Mouse (Mus musculus) megakaryocyte, embryonic 14.5 days (primary cell): ENCODE results near the gene Cerk. TPM values are rescaled to one million over a fixed set of nuclear protein-coding genes. Genes with fewer than 3 reads are reported as not detected.
"Not testable (repeated sequence)": the region's sequence is repeated elsewhere in the genome, so short reads cannot be mapped to it uniquely, and the experiment has no call there.

Source experiments
- H3K27me3 ChIP-seq: replicated peaks from 2 replicates; pipeline ENCODE3; 2012; ENCODE audit warnings: inconsistent platforms
- H3K36me3 ChIP-seq: replicated peaks from 2 replicates; pipeline ENCODE3; 2012; ENCODE audit warnings: low read length, inconsistent platforms, mixed read lengths
- H3K4me1 ChIP-seq: 2 replicates; pipeline ENCODE4 v1.6.1; 2012; ENCODE audit warnings: inconsistent platforms
- H3K4me3 ChIP-seq: replicated peaks from 2 replicates; pipeline ENCODE3; 2012; ENCODE audit warnings: moderate library complexity, mild to moderate bottlenecking, inconsistent platforms
- H3K9me3 ChIP-seq: 2 replicates; pipeline ENCODE4 v1.6.1; 2012; ENCODE audit warnings: inconsistent platforms
- FLI1 ChIP-seq: IDR thresholded peaks from 2 replicates; pipeline ENCODE4 v1.6.1; 2012; ENCODE audit warnings: low read length, inconsistent platforms, mixed read lengths
- GATA1 ChIP-seq: IDR thresholded peaks from 3 replicates; pipeline ENCODE4 v1.6.1; 2012; ENCODE audit warnings: mixed read lengths, low read length, inconsistent platforms, borderline replicate concordance
- polyA plus RNA-seq: library from polyadenylated mRNA; stranded (reverse); fragments of >175 nt; gene quantifications from 2 replicates; pipeline ENCODE4 v1.2.3, GENCODE M21; 2012; ENCODE audit warnings: low replicate concordance; ENCODE audit not compliant: insufficient read depth

Gene Cerk
- polyA plus RNA-seq, 1 experiment = 70.1 TPM

- no peak for TF ChIP-seq GATA1
- TF ChIP-seq FLI1 = peak; percentile 50; the same call in 1 of the 2 replicates
- Histone ChIP-seq H3K27me3 (no peaks in the 10 kb centered on the region), H3K36me3 (peaks cover 69% of the 10 kb centered on the region), H3K4me1 (peaks cover 82% of the 10 kb centered on the region), H3K4me3 (peak overlapping the region; percentile 87), H3K9me3 (no peaks in the 10 kb centered on the region)
These were observed 4.0 kb downstream of the Cerk start for GRCm38 (mm10) chr15:86181941-86182439.

GRCm38 (mm10) chr15:86181321-86181720, 4.6 kb downstream of the Cerk start:
- peaks cover 82% of the 10 kb centered on the region for H3K4me1 ChIP-seq

DNA sequence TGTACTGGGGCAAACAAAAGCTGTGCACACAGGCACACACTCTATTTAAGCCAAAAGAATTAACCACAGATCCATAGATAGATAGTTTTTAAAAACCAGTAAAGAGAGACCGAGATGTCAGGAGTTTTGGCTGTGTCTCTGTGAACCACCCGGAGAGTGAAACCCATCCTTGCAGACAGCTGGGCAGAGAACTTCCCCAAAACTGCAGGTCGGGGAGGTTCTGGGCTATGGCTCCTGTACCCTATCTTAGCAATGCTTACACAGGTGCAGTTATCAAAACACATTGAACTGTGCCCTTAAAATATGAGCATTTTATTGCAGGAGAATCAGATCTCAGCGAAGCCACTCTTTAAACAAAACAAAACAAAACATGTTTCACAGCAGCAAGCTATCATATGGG, 5.5 kb downstream of the Cerk start:
- peaks cover 78% of the 10 kb centered on the region for H3K36me3 ChIP-seq
- no peaks in the 10 kb centered on the region for H3K9me3 ChIP-seq
- H3K27me3 ChIP-seq = no peaks in the 10 kb centered on the region
- H3K4me1 ChIP-seq = peaks cover 86% of the 10 kb centered on the region
- H3K4me3 ChIP-seq = peak overlapping the region; percentile 56
- TF ChIP-seq FLI1 = no peak

More at GRCm38 (mm10) chr15:86181321-86181720, 4.6 kb downstream of the Cerk start:
- peaks cover 70% of the 10 kb centered on the region for H3K36me3 ChIP-seq
- not testable (repeated sequence) for H3K27me3 ChIP-seq, H3K9me3 ChIP-seq
- H3K4me3 ChIP-seq = peak overlapping the region; percentile 76

DNA sequence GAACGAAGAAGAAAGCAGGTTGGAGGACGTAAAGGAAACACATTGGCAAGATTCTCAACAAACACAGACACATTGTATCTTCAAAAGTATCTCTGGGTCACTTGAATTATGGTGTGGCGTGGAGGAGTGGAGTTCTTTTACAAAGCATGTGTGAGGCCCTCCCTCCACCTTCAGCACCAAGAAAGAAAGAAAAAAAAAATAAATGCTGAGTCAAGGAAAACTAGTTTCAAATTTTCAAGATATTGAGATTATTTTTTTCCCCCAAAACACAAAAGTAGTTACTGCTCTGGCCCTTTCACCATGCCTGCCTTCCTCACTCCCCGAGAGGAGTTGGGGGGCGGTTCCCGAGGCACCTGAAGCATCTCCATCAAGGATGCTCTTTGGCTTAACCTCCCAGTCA, 7.3 kb downstream of the Cerk start:
- H3K27me3 ChIP-seq = no peaks in the 10 kb centered on the region
- peaks cover 95% of the 10 kb centered on the region for H3K4me1 ChIP-seq
- no peaks in the 10 kb centered on the region for H3K9me3 ChIP-seq
- peak overlapping the region; percentile 72 for H3K4me3 ChIP-seq
- TF ChIP-seq GATA1 (no peak), FLI1 (no peak)
- H3K36me3 ChIP-seq = peaks cover 85% of the 10 kb centered on the region

GRCm38 (mm10) chr15:86177703-86178251, 8.2 kb downstream of the Cerk start:
- Histone ChIP-seq H3K4me3 (peak overlapping the region; percentile 78), H3K4me1 (peaks cover 95% of the 10 kb centered on the region), H3K36me3 (peaks cover 86% of the 10 kb centered on the region)
- H3K27me3 ChIP-seq, H3K9me3 ChIP-seq: not testable (repeated sequence)

GRCm38 (mm10) chr15:86176771-86177702, 8.9 kb downstream of the Cerk start:
- Histone ChIP-seq H3K4me3 (peak overlapping the region; percentile 86), H3K36me3 (peaks cover 86% of the 10 kb centered on the region), H3K4me1 (peaks cover 95% of the 10 kb centered on the region), H3K27me3 (no peaks in the 10 kb centered on the region), H3K9me3 (no peaks in the 10 kb centered on the region)
- TF ChIP-seq FLI1 (no peak), GATA1 (no peak)

GRCm38 (mm10) chr15:86176166-86176565, 9.8 kb downstream of the Cerk start:
- Histone ChIP-seq H3K36me3 (peaks cover 88% of the 10 kb centered on the region), H3K4me1 (peaks cover 95% of the 10 kb centered on the region), H3K4me3 (peak overlapping the region; percentile 85), H3K27me3 (no peaks in the 10 kb centered on the region), H3K9me3 (no peaks in the 10 kb centered on the region)
- no peak for TF ChIP-seq GATA1
- TF ChIP-seq FLI1 = no peak

- Histone ChIP-seq H3K4me1 (peaks cover 97% of the 10 kb centered on the region), H3K9me3 (no peaks in the 10 kb centered on the region), H3K27me3 (no peaks in the 10 kb centered on the region), H3K36me3 (peaks cover 90% of the 10 kb centered on the region), H3K4me3 (peak overlapping the region; percentile 75)
- no peak for TF ChIP-seq FLI1
- TF ChIP-seq GATA1 = no peak
These were observed 10.5 kb downstream of the Cerk start for GRCm38 (mm10) chr15:86175253-86176050.

DNA sequence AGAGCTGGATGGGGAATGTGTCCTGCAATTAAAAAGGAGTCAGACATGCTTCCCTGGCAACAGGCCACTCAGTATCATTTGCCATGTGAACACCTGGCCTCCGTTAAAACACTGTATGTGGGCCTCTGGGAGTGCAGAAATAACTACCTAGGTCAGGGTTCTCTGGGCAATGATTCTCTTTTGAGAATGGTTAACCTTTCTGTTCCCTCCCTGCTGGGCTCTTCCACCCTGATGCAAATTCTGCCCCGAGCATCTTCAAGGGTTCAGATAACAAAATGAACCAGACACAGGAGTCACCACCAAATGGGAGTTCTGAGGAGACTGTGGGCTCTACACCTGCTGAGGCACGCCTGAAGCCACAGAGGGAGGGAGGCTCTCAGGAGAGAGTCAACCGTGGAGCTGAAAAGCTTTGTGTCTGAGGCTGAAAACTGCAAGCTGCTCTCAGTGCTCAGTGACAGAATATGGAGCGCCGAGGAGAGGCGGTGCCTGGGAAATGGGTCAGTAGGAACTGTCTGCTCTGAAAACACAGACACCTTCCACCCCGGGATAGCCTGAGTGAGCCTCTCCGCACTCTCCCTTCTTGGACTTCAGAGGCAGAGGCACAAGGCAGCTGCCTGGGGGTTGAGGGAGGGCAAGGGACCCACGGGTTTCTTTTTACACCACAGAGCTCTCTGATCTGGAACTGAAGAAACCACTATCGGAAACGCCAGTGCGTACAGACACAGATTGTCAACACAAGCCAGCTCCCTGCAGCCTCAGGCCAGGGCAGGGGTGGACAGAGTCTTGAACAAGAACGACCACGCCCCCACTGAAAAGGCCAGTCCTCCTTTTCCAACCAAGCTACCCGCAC, 12.6 kb downstream of the Cerk start:
- H3K36me3 ChIP-seq = peaks cover 91% of the 10 kb centered on the region
- H3K4me3 ChIP-seq = peak overlapping the region; percentile 86
- TF ChIP-seq FLI1 (no peak), GATA1 (no peak)
- no peaks in the 10 kb centered on the region for H3K27me3 ChIP-seq
- H3K9me3 ChIP-seq = no peaks in the 10 kb centered on the region
- peaks cover 97% of the 10 kb centered on the region for H3K4me1 ChIP-seq
